Mouse (Mus musculus) hindbrain, embryonic 15.5 days (tissue): ENCODE data around the gene Rnf123. TPM values are rescaled to one million over a fixed set of nuclear protein-coding genes. Genes with fewer than 3 reads are reported as not detected.
A peak's percentile ranks its signal among the peaks of the same experiment; 100 is the strongest.

ENCODE experiments used
- ATAC-seq: fragments of 200-750 bp; cut with Nextera tagmentation; 2 replicates; pipeline ENCODE4 v1.8.0; 2017; ENCODE audit warnings: low read depth, moderate number of reproducible peaks, moderate TSS enrichment; ENCODE audit not compliant: low FRiP score
- H3K27ac ChIP-seq: fragments of 300-500 bp; sonication (generic); replicated peaks from 2 replicates; pipeline ENCODE4 v1.5.1; 2015; ENCODE audit warnings: mild to moderate bottlenecking, inconsistent platforms
- H3K27me3 ChIP-seq: fragments of 300-500 bp; sonication (generic); 2 replicates; pipeline ENCODE4 v1.6.1; 2015; ENCODE audit warnings: control low read depth, inconsistent platforms
- H3K36me3 ChIP-seq: fragments of 300-500 bp; sonication (generic); 2 replicates; pipeline ENCODE4 v1.6.1; 2015; ENCODE audit warnings: control low read depth, inconsistent platforms
- H3K4me1 ChIP-seq: fragments of 300-500 bp; sonication (generic); replicated peaks from 2 replicates; pipeline ENCODE4 v1.6.1; 2015; ENCODE audit warnings: control low read depth, inconsistent platforms
- H3K4me2 ChIP-seq: fragments of 300-500 bp; sonication (generic); 2 replicates; pipeline ENCODE4 v1.6.1; 2015; ENCODE audit warnings: moderate library complexity, mild to moderate bottlenecking, inconsistent platforms
- H3K4me3 ChIP-seq: fragments of 300-500 bp; sonication (generic); 2 replicates; pipeline ENCODE4 v1.5.1; 2015; ENCODE audit warnings: mild to moderate bottlenecking, inconsistent platforms
- H3K9ac ChIP-seq: fragments of 300-500 bp; sonication (generic); 2 replicates; pipeline ENCODE4 v1.6.1; 2015; ENCODE audit warnings: inconsistent platforms
- H3K9me3 ChIP-seq: fragments of 300-500 bp; sonication (generic); 2 replicates; pipeline ENCODE4 v1.6.1; 2016; ENCODE audit warnings: control low read depth, inconsistent platforms
- WGBS: fragments of 180-500 bp; shearing (Covaris S2); methylation state at CpG from one replicate; pipeline ENCODE4 v1.1.7; 2015; 5-methylcytosine and 5-hydroxymethylcytosine counted together
- polyA plus RNA-seq: library from polyadenylated mRNA; unstranded; fragments of >200 nt; fragmentation: Nextera tagmentation; extraction: Ambion mirVana; gene quantifications from 2 replicates; pipeline ENCODE4 v1.2.1, GENCODE M21; 2015

Rnf123 gene
- polyA plus RNA-seq, 1 experiment from 2014 or later: 48.9 TPM

DNA sequence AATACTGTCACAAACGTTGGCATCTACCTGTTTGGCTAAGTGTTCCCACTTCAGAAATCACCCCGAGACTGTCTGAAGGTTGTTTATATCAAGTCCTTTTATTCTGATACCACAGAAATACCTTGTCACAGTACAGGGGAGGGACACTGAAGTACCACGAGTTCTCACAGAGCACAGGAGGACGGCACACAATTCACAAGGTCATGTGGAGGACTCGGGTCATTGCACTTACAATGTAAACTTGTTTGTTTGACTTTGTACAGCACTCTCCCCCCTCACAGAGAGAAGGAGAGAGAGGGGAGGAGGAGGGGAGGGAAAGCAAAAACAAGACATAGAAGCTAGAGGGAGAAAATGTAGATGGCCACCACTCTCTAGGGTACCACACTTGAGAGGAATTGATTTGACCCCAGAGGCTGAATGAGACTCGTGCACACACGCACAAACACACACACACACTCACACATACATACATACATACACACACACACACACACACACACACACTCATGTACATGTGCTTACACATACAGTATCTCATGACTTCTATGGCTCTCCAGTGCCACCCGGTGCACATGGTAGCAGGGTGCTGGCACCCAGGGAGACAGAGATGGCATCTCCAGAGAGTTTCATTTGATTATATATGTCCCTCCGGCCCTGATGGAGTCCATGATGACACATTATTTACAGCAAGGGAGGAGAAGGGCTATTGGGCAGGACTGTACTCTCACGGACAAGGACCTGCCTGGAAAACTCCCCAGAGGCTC is 13.0 kb upstream of the Rnf123 start:
- 60% methylated on average over 10 of the region's 10 CpGs for WGBS
- Histone ChIP-seq H3K9me3 (no peaks in the 10 kb centered on the region), H3K27ac (no peak overlapping the region), H3K4me1 (peaks cover 29% of the 10 kb centered on the region), H3K4me3 (no peak overlapping the region), H3K9ac (no peak overlapping the region), H3K4me2 (peak overlapping the region; percentile 100; the same call in 1 of the 2 replicates), H3K36me3 (peaks cover 38% of the 10 kb centered on the region), H3K27me3 (no peaks in the 10 kb centered on the region)
- ATAC-seq: no peak

- Histone ChIP-seq H3K4me3 (peak overlapping the region; percentile 73), H3K4me1 (peaks cover 29% of the 10 kb centered on the region), H3K36me3 (peaks cover 38% of the 10 kb centered on the region), H3K9ac (no peak overlapping the region; the same call in 1 of the 2 replicates), H3K9me3 (no peaks in the 10 kb centered on the region), H3K27me3 (no peaks in the 10 kb centered on the region), H3K27ac (no peak overlapping the region), H3K4me2 (peak overlapping the region; percentile 100)
- ATAC-seq: 0 out of 2 replicates have a peak, but pooled peaks have one; percentile 15
- 10% methylated on average over 3 of the region's 3 CpGs for WGBS
Observed at GRCm38 (mm10) chr9:108095518-108095917, 12.4 kb upstream of the Rnf123 start.

GRCm38 (mm10) chr9:108094998-108095411 is 11.9 kb upstream of the Rnf123 start:
- no peaks in the 10 kb centered on the region for H3K9me3 ChIP-seq
- peak; percentile 21; the same call in 1 of the 2 replicates for ATAC-seq

GRCm38 (mm10) chr9:108094184-108094941 is 11.2 kb upstream of the Rnf123 start, which contains the start of gene Apeh:
Apeh (minus strand) TSS chr9:108094606.
- Histone ChIP-seq H3K27ac (peak within 1 kb of the TSS; percentile 77), H3K4me1 (peaks cover 29% of the 10 kb centered on the region), H3K36me3 (peaks cover 42% of the 10 kb centered on the region), H3K4me2 (peak within 1 kb of the TSS; percentile 100), H3K4me3 (peak within 1 kb of the TSS; percentile 73), H3K9me3 (no peaks in the 10 kb centered on the region), H3K27me3 (no peaks in the 10 kb centered on the region), H3K9ac (peak within 1 kb of the TSS; percentile 76)
- under 1% methylated on average over 51 of the region's 52 CpGs for WGBS
- ATAC-seq: peak; percentile 91

More at GRCm38 (mm10) chr9:108094998-108095411, 11.9 kb upstream of the Rnf123 start:
- peak overlapping the region; percentile 100 for H3K4me2 ChIP-seq
- H3K36me3 ChIP-seq: peaks cover 42% of the 10 kb centered on the region
- H3K4me3 ChIP-seq: peak overlapping the region; percentile 73
- peak overlapping the region; percentile 76 for H3K9ac ChIP-seq
- H3K27me3 ChIP-seq: no peaks in the 10 kb centered on the region
- 0% methylated on average over 16 of the region's 16 CpGs for WGBS
- peaks cover 29% of the 10 kb centered on the region for H3K4me1 ChIP-seq
- H3K27ac ChIP-seq: peak overlapping the region; percentile 77

GRCm38 (mm10) chr9:108093586-108093985 is 10.4 kb upstream of the Rnf123 start:
- no peaks in the 10 kb centered on the region for H3K9me3 ChIP-seq
- peaks cover 29% of the 10 kb centered on the region for H3K4me1 ChIP-seq
- H3K27ac ChIP-seq: 0 out of 2 replicates have a peak overlapping the region, but pooled peaks have one; percentile 77
- peak overlapping the region; percentile 76 for H3K9ac ChIP-seq
- H3K36me3 ChIP-seq: peaks cover 37% of the 10 kb centered on the region
- 72% methylated on average over 10 of the region's 10 CpGs for WGBS
- H3K4me3 ChIP-seq: peak overlapping the region; percentile 73
- no peak for ATAC-seq
- no peaks in the 10 kb centered on the region for H3K27me3 ChIP-seq
- H3K4me2 ChIP-seq: peak overlapping the region; percentile 100

- Histone ChIP-seq H3K9ac (no peak overlapping the region), H3K4me3 (no peak overlapping the region), H3K36me3 (peaks cover 55% of the 10 kb centered on the region), H3K4me1 (peaks cover 24% of the 10 kb centered on the region), H3K9me3 (no peaks in the 10 kb centered on the region), H3K27me3 (no peaks in the 10 kb centered on the region), H3K4me2 (no peak overlapping the region), H3K27ac (no peak overlapping the region)
- ATAC-seq: no peak
- WGBS: 96% methylated on average over 7 of the region's 7 CpGs
Observed at GRCm38 (mm10) chr9:108090611-108091120, 7.5 kb upstream of the Rnf123 start.

- H3K4me1 ChIP-seq: peaks cover 12% of the 10 kb centered on the region
- WGBS: 93% methylated on average over 4 of the region's 4 CpGs
- H3K4me2 ChIP-seq: no peak overlapping the region
- H3K9me3 ChIP-seq: no peaks in the 10 kb centered on the region
- no peak overlapping the region for H3K9ac ChIP-seq
- no peak overlapping the region for H3K27ac ChIP-seq
- no peak overlapping the region for H3K4me3 ChIP-seq
- peaks cover 33% of the 10 kb centered on the region for H3K27me3 ChIP-seq
- ATAC-seq: no peak
- H3K36me3 ChIP-seq: peaks cover 47% of the 10 kb centered on the region
Observed at GRCm38 (mm10) chr9:108085261-108085660, 2.1 kb upstream of the Rnf123 start.

DNA sequence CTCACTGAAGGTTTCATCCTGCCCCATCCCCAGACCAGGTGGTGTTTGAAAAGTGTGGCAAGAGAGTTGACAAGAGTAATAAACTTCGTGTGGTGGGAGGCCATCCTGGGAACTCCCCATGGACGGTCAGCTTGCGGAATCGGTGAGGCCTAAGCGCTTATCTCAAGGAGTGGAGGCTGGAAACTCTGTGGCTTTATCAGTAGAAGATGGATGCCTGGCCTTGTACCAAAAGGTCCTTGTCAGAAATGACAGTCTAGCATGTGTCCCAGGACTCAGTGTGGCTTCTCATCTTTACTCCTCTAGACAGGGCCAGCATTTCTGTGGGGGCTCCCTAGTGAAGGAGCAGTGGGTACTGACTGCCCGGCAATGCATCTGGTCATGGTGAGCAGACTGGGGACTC is 415 bp upstream of the Rnf123 start:
- no peak overlapping the region for H3K9ac ChIP-seq
- peaks cover 33% of the 10 kb centered on the region for H3K27me3 ChIP-seq
- H3K9me3 ChIP-seq: no peaks in the 10 kb centered on the region
- peaks cover 19% of the 10 kb centered on the region for H3K4me1 ChIP-seq
- ATAC-seq: no peak
- 89% methylated on average over 6 of the region's 6 CpGs for WGBS
- no peak overlapping the region for H3K4me3 ChIP-seq
- H3K36me3 ChIP-seq: peaks cover 37% of the 10 kb centered on the region
- no peak overlapping the region for H3K27ac ChIP-seq
- no peak overlapping the region for H3K4me2 ChIP-seq

DNA sequence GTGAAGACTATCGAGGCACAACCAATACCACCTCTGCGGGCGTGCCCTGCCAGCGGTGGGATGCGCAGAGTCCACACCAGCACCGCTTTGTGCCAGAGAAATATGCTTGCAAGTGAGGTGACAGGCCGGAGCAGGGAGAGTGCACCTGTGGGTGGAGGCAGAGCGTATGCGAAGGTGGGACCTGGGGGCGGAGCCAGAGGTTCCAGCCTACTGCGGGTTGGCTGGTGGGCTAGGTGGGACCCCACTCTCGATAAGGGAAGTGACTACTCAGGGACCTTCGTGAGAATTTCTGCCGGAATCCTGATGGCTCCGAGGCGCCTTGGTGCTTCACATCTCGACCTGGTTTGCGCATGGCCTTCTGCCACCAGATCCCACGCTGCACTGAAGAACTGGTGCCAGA is 597 bp downstream of the Rnf123 start:
- Histone ChIP-seq H3K4me2 (peak overlapping the region; percentile 46), H3K27ac (no peak overlapping the region), H3K4me1 (peaks cover 29% of the 10 kb centered on the region), H3K4me3 (peak overlapping the region; percentile 11), H3K9ac (no peak overlapping the region), H3K9me3 (no peaks in the 10 kb centered on the region), H3K36me3 (peaks cover 30% of the 10 kb centered on the region), H3K27me3 (peaks cover 33% of the 10 kb centered on the region)
- 5% methylated on average over 18 of the region's 19 CpGs for WGBS
- ATAC-seq: no peak

DNA sequence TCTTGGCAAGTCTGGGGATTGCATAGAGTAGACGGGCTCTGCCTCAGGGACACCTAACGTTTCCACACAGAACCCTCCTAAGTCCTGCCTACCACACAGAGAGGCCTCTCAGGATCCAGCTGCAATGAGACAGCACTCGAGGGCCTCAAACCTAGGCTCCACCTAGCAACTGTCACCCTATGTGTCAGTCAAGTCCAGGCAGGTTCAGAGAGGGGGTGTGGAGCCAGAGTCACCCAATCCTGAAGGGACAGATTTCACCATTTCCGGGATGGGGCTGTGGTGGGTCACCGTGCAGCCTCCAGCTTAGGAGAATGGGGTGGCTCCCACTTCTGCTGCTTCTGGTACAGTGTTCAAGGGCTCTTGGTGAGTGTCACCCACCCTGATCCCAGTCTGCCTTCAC is 3.0 kb downstream of the Rnf123 start, which contains the start of gene Mst1:
Mst1 (plus strand) TSS at position 269 of the 400 bp plus-strand sequence.
- H3K4me3 ChIP-seq: peak within 1 kb of the TSS; percentile 94
- H3K4me1 ChIP-seq: peaks cover 29% of the 10 kb centered on the region
- 80% methylated on average over 5 of the region's 5 CpGs for WGBS
- H3K4me2 ChIP-seq: peak within 1 kb of the TSS; percentile 88
- ATAC-seq: no peak
- no peaks in the 10 kb centered on the region for H3K9me3 ChIP-seq
- H3K9ac ChIP-seq: peak within 1 kb of the TSS; percentile 99
- H3K27ac ChIP-seq: 0 out of 2 replicates have a peak within 1 kb of the TSS, but pooled peaks have one; percentile 31
- H3K36me3 ChIP-seq: peaks cover 7% of the 10 kb centered on the region
- H3K27me3 ChIP-seq: peaks cover 33% of the 10 kb centered on the region

GRCm38 (mm10) chr9:108073141-108073930 is 9.8 kb downstream of the Rnf123 start:
- Histone ChIP-seq H3K36me3 (peaks cover 8% of the 10 kb centered on the region), H3K4me1 (peaks cover 8% of the 10 kb centered on the region), H3K27ac (no peak overlapping the region), H3K9me3 (no peaks in the 10 kb centered on the region), H3K27me3 (no peaks in the 10 kb centered on the region), H3K9ac (no peak overlapping the region), H3K4me2 (no peak overlapping the region), H3K4me3 (no peak overlapping the region)
- ATAC-seq: no peak
- 66% methylated on average over 7 of the region's 7 CpGs for WGBS
